Mouse (Mus musculus): ENCODE measurements at regions not wholly inside any gene's neighbourhood (a gene's known extent, or its start where the extent isn't known, plus 50 kb on each side); places are given as distances from the start of the nearest gene placed in this dataset.

DNA sequence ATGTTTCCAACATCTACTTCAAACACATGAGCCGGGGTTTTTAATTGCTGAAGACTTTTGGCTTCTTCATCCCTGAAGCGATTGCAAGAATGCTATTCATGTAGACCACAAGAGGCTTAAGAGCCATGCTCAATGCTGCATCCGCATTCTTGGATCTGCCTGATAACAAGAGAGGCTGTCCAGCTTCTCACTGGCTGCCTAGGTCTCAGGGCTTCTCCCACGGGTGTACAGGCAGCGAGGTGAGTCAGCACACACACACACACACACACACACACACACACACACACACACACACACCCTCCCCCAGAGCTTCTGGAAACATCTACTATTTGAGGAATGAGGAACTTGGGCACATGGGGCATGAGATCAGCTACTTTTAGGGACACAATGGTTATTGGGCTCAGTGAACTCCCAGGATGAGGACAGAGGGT is 261.1 kb downstream of the Tgfb2 start:
- no peak for DNase-seq (ENCODE audit: low spot score in 2 of 2)

DNA sequence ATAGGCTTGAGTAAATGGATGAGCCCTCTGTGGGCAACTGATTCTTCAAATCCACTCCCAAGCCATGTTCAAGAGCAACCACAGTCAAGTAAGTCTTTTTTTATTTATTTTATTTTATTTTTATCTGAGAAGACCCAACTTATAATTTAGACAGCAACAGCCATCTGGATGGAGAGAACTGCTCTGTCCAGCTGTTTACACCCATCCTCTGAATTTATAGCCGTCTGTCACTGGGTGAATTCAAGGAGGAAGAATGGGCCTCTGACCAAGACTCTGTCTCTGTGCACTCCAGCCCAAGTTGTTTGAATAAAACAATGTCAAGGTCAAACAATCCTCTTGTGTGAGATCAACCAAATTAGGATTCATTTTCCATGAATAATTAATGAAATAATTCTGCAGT is 263.6 kb downstream of the Tgfb2 start:
- no peak for DNase-seq (ENCODE audit: low spot score in 2 of 2)

DNA sequence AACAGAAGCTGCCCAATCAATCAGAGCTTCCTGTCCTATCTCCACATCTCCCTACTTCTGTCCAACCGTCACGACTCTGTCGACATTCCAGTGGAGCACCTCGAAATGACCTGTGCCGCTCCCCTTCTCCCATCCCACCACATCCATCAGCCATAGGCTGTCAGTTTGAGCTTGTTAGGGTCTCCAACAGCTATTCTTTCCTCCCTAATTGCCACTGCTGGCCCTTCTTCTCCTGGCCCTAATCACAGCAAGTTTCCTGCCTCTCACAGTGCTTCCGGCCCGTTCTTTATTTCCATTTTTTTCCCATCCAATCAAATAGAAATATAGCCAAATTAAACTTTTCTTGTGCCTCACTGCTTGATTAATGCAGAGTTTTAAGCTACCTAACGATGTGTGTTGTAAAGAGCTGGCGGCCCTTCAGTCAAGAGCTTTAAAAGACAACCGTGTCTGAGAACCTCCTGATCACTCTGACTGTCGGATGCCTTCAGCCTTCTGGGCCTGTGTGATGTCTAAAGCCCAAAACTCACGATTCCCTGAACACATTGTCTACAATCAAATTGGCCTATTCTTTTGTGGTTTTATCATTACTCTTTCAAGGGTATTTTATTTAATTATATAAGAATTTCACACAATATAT is 270.3 kb downstream of the Tgfb2 start:
- no peak for DNase-seq (ENCODE audit: low spot score in 2 of 2)

DNA sequence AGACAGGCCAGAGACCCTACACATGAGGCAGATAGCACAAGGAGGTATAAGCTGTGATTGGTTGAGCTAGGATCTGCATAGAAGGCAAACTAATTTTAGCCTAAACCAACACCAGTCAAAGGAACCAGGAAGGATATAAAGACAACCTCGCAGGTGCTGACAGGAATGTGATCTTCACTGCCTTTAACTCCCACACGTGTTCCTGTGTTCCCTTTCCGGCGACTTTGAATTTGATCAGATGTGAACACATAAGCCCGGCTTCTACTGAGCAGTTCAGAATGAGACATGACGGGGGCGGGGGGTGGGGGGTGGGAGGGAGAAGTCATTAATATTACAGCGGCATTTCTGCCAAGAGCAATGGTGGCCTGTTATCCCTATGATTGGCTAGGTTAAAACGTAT is 271.0 kb downstream of the Tgfb2 start:
- no peak for DNase-seq (ENCODE audit: low spot score in 2 of 2)

DNA sequence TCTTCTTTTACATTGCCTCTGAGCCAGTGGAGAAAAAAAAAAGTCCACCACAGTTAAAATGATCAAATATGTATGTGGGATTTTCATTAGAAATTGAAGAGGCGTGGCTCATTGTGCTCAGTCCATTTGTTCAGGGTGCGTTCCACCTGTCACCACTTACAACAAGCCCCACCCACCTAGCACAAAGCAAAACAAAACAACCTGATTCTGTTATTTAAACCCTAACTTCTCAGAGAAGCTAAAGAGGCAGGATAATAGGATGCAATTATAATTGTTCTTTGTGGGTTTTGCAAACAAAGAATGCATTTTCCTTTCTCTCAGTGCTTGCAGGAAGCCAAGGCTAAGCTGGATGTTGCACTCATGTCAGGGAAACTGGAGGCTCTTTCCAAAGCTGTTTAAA is 271.8 kb downstream of the Tgfb2 start:
- no peak for DNase-seq (ENCODE audit: low spot score in 2 of 2)

DNA sequence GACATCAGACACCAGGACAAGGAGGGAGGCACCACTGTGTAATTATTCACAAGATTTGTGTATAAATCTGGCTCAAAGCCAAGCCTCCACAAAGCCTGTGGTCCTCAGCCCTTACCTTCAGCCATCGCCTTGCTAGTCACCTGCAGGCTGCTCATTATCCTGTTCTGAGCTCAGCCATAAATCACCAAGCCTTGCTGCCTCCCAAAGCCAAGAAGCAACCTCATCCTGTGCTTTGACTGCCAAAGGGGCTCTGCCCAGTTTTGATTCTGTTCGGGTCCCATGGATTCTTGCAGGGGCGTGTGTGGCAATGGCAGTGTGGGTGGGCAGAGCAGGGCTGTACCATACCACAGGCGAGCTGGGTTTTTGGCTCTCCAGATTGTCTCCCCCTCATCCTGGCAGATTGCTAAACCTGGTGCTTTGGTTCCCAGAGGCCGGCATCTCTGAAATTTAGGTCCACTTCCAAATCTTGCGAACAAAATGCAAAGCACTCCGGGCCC is 272.6 kb downstream of the Tgfb2 start:
- DNase-seq (ENCODE audit: low spot score in 2 of 2) = no peak

DNA sequence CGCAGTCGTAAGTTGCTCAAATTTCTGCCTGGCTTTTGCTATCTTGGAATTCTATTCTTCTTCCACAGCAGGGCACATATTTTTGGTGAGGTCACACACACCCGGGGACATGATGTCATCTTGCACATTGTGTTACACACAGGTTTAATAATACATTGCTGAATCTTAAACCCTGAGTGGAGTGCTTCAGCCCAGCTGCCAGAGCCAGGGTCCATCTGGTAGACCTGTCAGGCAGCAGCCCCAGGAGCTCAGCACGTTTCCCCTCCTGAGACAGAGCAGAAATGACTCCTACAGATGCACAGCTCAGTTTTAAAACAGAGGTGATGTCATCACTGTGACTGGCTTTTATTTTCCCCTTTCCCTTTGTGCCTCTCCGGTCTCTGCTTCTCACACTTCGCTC is 280.4 kb downstream of the Tgfb2 start:
- no peak for DNase-seq (ENCODE audit: low spot score in 2 of 2)

DNA sequence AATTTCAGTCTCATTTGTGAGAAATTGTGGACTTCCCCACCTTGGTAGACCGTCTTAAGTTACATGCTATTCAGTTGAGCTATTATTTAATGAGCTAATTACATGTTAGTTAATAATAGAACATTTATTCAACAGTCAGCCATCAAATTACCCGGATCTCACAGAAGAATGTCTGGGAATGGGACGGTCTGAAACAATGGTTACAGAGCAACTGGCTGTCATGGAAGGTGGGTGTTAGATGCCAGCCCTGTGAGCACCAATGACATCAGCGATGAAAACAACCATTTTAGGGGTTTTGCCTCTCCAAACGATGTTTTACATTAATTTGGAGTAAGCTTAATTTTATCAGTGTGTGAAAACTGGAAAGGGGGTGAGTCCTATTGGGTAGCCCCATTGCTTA is 281.7 kb downstream of the Tgfb2 start:
- DNase-seq (ENCODE audit: low spot score in 2 of 2) = no peak

DNA sequence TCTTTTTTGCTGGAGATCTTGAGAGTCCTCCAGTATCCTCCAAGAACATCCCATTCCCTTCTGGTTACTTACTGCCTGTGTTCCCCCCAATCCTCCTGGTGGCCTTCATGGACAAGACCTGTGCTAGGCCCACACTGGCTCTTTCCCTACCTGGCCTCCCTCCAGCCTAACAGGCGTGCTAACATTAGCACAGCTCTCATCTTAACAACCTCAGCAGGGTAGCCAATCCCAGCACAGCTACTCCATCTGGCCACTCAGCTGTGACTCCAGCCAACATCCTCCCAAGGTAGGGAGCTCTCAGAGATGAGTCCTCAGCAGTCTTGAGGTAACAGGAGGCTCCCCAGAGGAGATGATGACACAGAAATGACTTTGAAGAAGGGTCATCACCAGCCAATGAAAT is 288.7 kb downstream of the Tgfb2 start:
- no peak for DNase-seq (ENCODE audit: low spot score in 2 of 2)

DNA sequence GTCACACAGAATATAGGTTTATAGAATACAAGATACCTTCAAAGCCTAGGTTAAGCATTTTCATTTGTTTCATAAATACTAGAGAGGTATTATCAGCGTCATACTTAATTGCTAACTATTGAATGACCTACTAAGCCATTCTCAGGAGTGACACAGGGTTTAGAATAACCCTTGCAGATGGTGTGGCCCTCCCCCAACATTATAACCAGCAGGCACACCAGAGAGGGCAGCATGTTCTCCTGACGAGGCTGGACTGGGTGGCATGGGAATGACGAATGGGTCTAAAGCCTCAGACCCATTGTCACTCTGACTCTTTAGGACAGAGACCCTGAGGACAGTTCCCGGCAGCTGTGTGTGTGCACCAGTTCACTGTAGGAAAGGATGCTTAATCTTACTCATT is 290.5 kb downstream of the Tgfb2 start:
- no peak for DNase-seq (ENCODE audit: low spot score in 2 of 2)

DNA sequence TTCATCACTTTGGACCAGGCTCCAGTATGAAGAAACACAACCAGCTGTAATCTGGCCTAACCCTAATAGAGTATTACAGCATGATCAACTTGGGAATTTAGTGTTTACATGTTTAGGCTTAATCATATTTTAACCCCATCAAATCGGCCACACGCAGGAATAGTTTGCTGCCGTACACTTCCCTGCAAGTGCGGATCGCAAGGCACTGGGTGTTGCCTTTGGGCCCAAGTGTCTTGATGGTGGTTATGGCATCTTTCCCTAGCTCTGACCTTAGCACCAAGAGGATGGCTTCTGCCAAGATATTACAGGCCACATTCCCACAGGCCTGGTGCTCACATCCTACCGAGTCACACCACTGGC is 291.9 kb downstream of the Tgfb2 start:
- no peak for DNase-seq (ENCODE audit: low spot score in 2 of 2)

DNA sequence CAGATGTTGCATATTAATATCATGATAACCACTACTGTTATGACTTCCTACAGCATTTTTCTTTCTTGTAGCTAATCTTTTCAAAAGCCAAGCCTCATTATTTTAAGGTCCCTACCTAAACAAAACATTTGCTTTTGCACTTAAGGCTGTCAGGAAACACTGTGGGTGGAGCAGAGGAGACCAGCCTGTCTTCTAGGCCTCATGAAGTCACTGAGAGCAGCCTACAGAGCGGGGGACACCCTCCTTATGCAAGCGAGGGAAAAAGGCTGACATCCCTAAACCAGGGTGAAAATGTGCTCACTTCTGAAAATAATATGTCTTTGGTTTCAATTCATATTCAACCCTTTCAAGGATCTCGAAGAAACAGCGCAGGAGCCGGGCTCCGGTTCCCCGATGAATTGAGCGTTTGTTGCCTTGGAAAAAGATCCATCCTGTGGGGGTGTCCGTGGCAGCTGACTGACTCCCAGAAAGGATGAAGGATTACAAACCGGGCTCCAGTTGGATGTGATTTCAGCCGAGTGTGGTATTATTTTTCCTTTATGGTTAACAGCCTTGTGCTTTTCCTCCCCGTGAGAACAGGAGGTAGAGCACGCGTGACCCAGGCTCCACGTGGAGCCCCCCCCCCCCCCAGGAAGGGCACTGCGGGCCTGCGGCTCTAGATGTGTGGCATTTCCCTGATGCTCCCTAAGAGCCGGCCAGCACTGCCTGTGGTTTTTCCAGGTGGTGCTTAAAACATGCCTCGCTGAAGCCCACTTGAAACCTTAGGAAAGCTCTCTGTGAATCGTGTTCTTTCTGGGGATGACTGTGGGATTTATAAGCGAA is 292.5 kb downstream of the Tgfb2 start:
- DNase-seq (ENCODE audit: low spot score in 2 of 2) = no peak

DNA sequence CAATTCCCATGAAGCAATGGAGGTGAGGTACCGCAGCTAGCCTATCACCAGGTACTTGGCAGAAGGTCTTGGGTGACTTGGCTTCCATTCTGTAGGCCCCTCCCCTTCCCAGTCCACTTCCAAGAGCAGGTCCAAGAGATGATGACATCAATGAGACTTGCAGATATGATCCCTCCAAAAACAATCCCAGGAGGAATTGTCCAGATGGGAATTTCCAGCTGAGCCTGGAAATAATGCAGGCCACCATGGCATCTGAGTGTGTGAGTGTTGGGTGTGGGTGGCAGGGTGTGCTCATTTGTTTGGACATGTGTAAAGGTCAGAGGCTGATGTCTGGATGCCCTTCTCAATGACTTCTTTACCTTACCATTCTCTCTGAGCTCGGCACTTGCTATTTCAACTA is 293.5 kb downstream of the Tgfb2 start:
- no peak for DNase-seq (ENCODE audit: low spot score in 2 of 2)

DNA sequence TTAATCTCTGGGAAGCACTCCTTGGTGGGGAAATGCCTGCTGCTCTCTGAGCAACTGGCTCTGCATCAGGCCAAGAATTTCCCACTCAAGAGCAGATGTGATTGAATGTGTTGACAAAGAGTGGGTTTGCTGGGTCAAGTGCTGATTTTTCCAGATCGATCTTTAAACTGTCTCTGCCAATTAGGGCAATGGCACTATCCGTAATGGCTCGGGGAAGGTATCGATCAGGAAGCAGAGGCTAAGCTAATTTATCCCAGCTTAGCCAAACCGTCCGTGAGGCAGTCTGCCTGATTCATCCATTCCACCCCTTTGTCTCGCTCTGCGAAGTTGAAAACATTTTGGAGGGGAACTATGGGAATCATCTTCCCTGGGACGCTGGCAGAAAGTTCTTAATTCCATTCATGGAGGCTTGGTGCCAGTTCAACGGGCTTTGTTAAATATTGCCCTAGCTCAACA is 291.9 kb upstream of the Lyplal1 start:
- no peak for DNase-seq (ENCODE audit: low spot score in 2 of 2)

DNA sequence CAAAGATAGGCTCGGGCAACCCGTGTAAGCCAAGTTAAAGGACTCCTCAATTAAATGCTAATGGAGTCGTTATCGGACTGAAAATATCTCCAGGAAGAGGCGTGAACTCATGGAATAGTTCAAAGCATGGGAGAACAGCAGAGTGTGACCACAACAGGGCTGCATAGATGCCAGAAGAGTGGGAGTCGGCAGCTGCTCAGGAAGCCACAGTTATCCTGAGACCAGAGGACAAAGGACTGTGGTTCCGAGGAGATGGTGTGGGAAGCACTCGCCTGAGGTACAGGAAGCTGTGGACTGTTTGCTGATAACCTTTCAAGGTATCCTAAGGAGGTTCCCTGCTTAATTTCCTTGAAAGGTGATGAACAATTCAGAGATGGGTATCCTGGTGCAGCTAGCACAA is 290.5 kb upstream of the Lyplal1 start:
- no peak for DNase-seq (ENCODE audit: low spot score in 2 of 2)

DNA sequence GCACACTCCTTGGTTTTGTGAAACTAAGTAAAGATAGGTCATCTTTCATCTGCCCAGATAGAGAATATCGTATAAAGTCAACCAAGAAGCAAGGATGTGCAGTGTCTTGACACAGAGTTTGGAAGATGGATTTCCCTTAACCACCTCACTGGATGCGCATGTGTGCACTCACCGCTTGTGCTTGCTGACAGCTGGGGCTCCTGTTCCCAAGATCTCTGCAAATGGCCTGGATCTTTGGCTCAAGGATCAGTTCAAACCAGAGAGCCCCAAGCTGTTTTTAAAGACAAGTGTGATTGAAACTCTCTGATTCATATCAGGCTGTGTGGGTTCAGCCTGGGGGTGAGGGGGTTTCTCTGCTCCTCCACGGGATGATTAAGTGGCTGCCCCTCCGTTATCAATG is 288.6 kb upstream of the Lyplal1 start:
- no peak for DNase-seq (ENCODE audit: low spot score in 2 of 2)

DNA sequence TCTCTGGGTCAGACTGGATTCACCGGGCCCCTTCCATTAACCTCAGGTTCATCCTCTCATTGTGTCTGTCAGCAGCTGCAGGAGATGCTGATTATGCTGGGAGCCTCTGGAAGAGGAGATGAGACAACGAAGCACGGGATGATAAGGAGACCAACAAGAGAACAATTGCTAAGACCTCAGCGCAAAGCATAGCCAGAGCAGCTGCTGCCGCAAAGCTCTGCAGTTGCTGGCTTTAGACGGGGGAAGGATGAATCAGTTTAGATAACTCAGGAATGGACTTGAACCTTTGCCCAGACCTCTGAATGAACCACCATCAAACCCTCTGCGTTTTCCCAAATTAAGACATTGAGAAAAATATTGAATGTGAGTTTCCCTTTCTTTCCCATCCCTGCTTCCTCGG is 282.7 kb upstream of the Lyplal1 start:
- DNase-seq (ENCODE audit: low spot score in 2 of 2) = no peak

DNA sequence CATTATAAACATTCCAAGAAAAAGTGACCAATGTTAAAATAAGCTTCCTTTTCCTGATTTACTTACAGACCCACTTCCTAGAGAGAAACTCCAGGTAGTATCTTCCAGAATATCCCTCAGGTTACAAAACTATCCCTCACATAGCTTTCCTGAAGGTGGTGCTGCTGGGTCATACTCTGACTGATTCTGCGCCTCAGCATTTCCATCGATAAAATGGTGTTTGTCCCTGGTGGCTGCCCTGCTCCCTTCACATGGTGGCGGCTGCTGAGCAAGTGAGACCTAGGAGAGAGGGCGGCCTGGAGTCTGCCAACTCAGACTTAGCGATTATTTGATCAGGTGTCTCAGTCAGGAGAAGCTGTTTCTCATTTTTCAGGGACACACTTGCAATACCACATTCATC is 275.9 kb upstream of the Lyplal1 start:
- no peak for DNase-seq (ENCODE audit: low spot score in 2 of 2)

DNA sequence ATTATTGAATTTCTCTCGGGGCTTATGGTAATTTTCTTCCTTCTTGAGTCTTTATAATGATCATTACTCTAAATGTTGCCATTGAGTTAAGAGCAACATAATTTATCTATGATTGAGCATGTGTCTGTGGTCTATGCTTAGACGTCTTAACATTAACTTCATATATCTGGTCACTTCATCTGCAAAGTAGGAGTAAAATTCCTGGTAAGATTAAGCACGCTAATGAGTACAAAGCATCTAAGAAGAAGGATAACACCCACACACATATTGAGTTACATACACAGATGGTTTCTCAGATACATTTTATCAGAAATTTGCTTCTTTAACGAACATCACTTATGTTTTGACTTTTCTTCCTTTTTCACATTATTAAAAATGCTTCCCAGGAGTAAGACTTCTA is 267.3 kb upstream of the Lyplal1 start:
- no peak for DNase-seq (ENCODE audit: low spot score in 2 of 2)

DNA sequence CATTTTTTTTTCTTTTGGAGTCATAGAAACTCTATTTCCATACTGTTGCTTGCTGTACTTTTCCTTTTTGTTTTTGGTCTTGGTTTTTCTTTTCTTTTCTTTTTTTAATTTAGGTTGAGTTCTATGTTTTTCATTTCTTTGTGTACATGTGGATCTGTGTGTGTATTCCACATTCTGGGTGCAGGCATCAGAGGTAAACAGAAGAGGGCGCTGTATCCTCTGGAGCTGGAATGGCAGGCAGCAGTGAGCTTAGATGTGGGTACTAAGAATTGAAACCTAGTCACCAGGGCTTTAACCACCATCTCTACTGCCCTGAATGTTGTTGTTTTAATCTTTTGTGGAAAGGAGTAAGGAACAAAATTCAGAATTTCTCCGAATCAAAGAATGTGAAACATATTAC is 266.3 kb upstream of the Lyplal1 start:
- DNase-seq (ENCODE audit: low spot score in 2 of 2) = no peak

DNA sequence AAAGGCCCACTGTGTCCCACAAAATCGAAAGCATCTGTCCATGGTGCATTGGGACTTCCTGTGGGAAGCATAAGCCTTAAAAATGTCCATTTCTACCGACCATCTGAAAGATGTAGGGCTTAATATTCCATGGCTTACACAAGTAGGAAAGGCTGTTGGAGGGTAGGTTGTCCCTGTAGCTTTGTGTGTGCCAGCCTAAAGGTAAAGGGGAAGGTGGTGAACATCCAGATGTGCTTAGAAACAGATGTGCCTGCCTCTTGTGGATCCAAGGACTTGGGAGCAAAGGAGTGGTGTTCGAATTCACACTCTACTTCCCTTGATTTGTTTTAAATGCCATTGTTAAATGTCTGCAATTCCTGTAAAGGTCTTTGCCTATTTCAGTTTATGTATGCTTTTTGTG is 265.9 kb upstream of the Lyplal1 start:
- DNase-seq (ENCODE audit: low spot score in 2 of 2) = no peak

DNA sequence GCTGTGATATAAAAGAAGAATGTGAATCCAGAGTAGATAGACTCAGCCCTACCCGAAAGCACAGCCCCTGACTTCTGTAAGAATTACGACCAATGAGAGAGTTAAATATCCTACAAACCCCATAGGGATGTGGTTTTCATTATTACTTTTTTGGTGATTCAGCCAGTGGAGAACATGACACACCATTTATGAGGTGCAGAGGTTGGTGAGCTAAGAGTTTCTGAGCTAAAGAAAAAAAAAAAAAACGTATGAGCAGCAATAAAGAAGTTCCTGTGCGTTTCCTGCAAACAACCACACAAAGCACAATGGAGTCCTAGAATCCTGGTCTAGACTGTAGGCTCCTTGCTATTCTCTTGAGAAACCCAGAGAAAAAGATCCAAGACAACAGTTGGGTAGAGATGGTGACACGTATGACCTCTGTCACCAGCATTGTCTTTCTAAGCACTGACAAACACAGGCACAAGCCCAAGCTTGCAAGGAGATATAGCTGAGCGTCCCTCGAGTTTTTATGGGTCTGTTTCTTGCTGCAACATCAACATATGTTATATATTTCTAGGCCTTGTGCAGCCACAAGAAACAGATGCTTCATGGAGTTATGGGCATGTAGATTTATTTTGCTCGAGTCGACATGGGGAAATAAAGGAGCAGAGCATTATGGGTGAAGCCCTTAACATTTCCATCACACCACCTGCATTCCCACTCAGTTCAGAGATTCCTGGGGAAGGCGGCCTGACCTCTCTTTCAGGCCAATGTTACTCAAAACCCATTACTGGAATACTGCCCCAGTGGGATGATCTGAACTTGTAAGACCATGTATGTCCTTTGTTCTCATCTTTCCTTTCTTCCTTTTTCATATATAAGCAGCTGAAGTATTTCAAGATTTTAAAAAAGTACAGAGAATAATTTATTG is 263.1 kb upstream of the Lyplal1 start:
- DNase-seq (ENCODE audit: low spot score in 2 of 2) = no peak

Data from thymus, postnatal 10 days (tissue).